Mouse (Mus musculus): ENCODE data around the gene Mindy4.

The Mindy4 gene

DNA sequence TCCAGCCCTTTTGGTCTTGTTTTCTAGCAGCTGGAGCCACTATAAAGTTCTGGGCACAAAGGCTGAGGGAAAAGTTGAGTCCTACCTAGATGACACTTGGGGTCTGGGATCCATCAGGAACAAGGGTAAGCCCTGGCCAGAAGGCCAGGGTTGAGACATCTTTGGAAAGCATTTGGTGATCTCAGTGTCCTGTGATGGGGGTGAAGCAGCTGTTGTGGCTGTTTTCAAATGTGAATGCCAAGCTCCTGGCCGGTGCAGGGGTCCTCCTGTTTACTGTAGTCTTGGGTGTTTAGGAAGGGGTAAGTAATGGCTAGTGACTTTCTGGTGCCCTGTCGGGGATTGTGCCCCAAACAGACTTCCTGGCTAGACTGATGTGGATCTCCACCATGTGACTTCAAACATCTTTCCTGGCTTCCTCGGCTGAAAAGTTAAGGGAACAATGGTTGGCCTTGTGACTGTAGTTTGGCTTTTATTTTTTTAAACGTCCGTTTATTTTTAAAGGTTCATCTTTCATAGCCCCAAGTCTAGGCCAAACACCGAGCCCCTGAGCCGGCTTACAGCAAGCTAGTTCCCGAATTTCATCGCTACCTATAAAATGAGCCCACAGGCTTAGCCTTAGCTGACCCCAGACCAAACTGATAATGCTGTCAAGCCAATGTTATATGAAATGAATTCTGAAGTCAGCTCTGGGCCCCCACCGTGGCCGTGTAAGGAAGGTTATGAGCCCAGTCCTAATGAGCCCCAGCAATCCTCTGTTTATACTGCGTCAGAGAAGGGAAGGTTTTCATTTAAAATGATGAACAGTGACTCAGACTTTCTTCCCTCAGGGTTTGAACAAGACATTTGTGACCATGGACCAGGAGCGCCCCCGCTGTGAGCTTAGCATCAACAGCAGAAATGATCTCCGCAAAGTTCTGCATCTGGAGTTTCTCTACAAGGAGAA lies 7.5 kb downstream of the Mindy4 start:
- DNase-seq: no peak

DNA sequence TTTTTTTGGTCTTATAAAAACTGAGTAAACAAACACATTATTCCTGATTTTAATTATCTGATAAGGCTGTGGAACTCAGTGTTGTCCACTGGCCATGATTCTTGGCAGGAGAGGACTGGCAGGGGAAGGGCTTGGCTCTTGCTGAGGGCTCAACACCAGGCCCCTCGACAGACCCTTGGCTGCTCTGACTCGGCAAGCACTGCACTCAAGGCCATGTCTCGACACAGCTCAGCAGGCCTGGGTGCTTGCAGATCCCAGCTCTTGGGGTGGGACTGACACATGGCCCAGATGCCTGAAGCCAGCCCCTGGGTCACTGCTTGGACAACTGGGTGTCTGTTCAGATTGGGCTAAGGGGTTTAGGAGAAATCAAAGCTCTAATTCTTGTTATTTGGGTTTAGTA lies 11.4 kb downstream of the Mindy4 start:
- peak; percentile 30 for DNase-seq

DNA sequence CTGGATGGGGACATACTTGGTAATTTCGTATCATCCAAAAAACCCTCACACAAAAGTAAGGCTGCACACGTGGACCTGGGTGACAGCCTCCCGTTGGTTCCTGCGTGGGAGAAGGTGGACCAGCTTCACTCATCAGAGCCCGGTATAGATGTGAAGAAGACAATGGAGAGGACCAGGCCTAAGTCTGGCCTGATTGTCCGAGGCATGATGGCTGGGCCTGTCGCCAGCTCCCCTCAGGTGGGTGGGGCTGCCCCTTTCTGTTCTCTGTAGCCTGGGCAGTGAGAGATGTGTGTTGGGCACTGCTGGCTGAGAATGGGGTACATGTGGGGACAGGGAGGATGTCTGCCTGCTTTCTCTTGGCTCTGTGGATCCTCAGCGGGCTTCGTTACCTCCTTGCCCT lies 15.0 kb downstream of the Mindy4 start:
- no peak for DNase-seq

DNA sequence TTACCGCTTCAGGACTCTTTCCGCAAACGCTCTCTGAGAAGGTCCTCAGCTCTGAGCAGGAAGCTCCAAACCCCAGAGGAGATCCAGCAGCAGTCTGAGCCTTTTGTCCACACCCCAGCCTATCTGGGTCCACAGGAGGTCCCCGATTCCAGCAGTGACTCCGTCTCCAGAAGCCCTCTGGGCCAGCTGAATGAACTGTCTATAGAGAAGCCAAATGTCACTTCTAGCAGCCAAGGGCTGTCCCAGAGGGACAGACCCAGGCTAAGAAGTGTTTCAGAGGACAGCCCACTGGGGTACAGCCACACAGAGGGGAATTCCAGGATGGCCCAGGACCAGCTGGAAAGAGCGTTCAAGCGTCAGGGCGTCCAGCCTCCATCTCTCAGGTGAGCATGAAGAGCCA lies 20.8 kb downstream of the Mindy4 start:
- no peak for DNase-seq

DNA sequence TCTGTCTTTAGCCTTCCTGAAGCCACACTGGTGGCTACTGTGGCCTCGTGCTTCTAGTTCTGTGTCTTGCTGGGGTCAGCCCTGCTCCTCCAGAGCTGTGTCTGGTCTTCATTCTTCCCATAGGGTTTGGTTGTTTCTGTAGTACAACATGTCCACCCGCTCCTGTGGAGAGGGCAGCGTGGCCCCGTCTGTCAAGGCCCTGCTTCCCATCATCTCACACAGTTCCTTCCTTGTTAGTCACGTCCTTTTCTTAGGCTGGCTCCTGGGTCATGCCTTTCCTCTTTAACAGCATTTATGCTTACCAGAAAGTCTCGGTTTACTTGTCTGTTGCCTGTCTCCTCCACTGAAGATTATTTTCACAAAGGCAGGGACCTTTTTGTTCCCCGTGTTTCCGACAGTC lies 26.9 kb downstream of the Mindy4 start:
- no peak for DNase-seq

DNA sequence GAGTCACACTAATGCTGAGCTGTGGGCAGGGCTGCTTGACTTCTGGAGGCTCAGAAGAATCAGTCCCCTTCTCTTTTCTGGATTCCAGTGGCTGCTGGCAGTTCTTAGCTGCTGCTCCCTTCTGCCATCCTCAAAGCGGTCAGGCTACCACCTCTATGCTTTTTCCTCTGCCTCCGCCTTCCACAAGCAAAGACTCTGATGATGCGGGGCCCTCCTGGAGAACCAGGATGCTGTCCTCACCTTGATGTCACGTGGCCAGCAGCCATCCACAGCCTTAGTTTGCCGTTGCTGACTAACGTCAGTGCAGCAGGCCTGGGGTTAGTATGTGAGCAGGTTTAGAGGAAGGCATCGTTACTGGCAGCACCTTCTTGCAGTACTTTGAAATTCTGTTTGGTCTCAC lies 28.9 kb downstream of the Mindy4 start:
- no peak for DNase-seq

DNA sequence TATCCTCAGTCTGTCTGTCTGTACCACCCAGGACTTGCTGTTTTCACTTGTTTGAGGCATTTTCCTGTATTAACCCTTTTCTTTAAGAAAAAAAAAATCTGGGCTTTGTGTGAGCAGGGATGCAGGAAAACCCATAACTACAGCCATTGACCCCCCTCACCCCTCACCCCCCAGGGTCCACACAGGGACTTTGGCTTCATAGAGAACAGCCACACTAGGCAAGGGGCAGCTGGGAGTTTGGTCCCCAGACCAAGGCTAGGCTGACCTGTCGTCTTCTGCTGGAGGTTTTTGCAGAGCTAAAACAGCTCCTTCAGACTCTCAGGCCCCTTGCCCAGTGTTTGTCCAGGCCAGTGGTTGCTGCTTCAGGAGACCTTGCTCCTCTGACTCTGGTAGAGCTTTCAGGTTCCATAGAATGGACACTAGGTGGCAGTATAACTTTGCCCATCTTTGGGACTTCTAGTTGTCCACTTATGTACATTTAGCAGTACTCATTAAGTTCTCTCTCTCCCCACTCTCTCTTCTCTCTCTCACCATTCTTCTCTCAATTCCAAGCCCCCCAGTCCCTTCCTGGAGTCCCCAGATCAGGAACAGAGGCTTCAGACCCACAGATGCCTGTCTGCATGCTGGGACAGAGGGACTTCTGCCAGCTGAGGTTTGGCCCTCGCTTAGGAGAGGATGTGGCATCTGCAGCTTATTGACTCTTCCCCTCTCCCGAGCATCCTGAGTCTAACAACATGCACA lies 29.5 kb downstream of the Mindy4 start:
- peak; percentile 35 for DNase-seq

DNA sequence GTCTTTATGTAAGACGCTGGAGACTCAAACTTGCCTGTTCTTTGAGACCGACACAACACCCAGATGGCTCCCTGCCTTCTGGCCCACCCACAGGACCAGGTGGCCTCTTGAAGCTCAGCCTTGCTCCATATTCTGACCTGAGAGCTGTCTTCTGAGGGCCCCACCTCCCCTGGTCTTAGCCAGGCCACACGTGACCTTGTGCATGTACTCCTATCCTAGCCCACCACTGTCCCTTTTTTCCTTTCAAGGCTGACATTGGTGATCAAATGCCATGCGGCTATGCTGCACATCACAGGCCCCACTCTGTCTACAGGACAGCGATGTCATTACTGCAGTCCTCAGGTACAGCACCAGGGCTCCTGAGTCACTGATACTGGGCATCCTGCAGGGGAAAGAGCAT lies 30.1 kb downstream of the Mindy4 start:
- no peak for DNase-seq

DNA sequence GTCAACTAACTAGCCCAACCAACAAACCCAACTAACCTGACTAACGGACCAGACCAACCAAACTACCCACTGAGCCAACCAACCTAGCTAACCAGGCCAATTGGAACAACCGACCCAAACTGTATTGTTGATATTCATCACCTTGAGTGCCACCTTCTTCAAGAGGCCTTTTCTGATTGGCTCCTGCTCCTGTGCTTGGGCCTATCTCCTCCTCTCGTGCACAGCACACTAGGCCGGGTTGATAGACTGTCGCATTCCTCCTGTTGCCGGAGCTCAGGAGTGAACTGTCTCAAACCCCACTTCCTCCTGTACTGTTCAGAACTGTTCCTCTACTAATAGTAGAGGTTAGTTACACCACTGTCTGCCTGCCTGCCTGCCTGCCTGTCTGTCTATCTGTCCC lies 31.5 kb downstream of the Mindy4 start:
- no peak for DNase-seq

DNA sequence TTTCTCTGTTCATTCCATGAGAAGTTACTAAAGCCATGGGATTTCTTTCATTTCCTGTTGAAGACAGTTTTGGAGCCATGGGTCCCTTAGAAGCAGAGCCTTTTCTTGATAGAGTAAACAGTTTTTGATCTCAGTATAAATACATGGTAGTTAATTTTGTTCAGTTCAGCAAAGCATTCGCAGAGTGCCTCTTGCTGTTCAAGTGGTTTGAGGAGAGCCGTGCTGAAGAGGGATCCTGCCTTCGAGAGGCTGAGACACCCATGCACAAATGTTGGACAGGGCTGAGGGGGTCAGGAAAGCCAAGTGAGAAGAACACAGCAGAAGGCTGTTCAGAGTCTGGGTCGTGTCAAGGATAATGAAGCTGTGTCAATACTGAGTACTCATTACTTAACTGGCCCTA lies 32.5 kb downstream of the Mindy4 start:
- DNase-seq: no peak

DNA sequence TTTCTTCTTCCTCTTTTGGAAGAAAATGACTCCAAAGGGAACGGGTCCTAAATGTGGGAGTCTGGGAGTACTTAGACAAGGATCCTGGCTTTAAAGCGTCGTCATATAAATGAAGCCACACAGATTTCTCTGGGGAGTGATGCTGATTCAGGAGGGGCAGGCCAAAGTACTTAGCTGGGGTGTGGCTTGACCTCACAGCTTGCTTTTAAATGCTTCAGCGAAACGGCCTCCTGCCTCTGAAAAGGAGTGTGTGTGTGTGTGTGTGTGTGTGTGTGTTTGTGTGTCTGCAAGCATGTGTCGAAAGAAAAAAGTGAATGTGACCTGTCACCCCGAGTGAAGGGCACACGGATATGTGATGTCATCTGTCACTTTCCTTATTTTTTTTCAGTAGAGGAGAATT lies 36.7 kb downstream of the Mindy4 start:
- DNase-seq: no peak

DNA sequence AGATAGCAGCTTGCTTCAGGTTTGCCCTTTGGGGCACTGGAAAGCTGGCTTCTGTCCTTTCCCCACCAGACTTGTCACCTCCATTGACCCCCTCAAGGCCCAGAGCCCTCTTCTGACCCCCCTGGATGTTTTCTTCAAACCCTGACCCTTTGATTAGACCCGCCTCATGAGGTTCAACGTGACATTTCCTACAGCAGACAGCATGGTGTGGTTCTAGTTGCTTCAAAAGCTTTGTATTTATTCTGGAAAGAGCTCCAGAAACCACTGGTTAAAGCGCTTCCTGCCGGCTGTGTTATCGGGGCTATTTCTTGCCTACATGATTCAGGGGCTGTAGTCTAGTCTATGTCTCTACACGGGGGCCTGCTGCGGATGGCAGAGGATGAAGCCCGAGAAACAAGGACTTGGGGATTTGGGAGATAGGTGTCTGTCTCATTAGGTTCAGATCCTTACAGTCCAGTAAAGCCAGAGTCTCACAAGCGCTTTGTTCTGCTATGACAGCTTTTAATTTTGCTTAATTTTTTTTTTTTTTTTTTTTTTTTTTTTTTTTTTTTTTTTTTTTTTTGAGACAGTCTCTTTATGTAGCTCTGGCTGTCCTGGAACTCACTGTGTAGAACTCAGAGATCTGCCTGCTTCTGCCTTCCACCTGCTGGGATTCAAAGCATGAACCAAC lies 37.5 kb downstream of the Mindy4 start:
- DNase-seq: no peak

DNA sequence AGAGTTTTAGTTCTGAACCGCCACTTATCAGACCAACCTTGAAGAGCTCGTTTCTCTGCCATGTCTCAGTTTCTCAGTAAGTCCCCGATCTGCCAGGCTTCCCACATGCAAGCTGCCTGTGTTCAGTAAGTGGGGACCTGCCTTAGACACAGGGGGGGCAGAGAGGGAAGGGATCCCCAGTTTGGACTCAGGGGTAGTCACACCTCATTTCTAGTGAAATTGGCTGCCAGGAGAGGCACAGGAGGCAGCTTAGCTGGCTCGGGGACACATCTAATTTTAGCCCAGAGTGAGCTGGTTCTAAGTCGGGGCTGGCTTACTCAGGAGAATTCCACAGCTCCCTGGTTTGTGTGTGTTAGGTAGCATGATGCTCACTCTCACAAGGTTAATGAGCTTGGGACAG lies 38.3 kb downstream of the Mindy4 start:
- no peak for DNase-seq

DNA sequence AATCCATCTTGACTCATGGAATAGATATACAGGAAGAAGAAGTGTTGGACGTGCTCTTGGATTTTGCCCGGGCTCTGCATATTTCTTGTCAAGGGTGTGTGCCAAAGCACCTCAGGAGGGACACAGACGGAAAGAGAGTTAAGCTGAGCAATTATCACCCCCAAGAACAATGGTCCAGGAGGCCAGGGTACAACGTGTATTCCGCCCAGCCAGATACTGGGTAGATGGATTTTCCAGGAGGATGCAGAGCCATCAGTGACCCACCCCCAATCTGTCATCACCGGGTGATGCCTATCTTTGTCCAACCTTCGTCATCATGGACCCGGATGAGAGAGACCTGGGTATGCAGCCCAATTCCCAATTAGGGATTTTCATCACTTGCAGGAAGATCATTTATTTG lies 42.5 kb downstream of the Mindy4 start:
- DNase-seq: no peak

DNA sequence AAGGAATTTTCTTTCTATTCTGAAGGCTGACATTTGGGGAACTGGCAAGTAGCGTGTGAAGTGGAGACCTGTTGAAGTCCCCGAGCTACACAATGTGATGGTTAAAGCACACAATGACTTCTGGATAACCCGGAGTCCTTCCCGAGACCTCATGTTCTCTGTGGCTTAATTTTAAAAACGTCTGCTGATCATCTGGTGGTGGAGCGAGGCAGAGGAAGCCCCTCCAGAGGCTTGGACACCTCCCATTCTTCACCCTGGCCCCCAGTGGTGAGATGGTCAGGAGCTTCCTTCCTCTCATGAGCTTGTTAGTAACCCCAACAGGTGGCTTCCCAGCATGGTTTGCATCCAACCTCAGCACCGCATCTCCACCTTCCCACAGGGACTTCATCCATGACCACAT lies 43.3 kb downstream of the Mindy4 start:
- DNase-seq: no peak

DNA sequence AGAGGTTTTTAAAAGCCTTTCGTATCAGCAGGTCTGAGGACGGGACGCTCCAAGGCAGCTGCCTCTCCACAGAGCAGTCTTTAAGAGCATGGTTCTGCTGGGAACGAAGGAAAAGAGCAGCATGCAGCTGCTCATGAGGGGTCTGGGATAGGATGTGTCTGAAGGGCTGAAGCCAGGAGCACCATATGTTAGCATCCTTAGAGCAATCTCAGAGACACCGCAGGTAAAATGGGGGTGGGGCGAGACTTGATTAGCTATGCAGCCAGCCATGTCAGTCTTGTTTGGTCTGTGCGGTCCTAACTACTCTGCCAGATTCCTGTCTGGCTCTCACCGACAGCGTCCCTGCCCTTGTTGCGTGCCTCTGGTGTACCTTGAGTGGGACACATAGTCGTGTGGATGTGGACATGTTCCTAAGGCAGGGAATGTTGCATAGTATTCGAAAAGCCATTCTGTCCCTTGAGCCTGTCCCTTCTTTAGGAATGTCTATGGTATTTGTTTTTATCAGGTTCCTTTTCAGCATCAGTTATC lies 43.8 kb downstream of the Mindy4 start:
- DNase-seq: no peak

DNA sequence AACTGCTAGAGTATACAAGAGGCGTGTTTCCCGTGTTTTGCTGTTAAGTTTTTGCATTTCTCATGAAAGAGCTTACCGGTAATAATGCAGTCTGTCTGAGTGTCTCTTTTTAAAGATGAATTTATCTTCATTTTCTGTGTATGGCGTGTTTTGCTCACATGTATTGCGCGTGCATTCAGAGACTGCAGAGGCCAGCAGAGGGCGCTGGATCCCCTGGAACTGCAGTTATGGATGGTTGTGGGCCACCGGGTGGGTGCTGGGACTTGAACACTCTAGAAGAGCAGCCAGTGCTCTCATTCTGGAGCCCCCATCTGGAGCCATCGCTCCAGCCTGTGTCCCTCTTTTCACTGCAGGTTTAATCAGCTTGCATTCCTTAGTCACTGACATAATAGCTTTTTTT lies 46.1 kb downstream of the Mindy4 start:
- no peak for DNase-seq

DNA sequence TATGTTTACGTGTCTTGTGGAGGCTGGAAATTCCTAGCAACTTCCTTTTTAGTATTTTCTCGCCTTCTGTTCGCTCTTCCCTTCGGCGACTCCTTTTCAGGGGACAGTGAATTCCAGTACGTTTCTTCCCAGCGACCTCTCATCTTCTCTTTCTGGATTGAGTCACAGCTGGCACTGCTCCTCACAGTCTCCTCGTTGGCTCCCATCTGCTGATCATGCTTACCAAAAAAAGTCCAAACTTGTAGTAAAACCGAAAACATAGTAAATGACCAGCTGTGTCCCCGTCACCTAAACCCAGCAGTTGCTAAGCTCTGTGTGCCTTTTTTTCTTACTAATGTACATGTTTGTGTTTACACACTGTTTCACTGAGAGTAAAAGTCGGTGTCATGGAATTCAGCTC lies 47.6 kb downstream of the Mindy4 start:
- no peak for DNase-seq

DNA sequence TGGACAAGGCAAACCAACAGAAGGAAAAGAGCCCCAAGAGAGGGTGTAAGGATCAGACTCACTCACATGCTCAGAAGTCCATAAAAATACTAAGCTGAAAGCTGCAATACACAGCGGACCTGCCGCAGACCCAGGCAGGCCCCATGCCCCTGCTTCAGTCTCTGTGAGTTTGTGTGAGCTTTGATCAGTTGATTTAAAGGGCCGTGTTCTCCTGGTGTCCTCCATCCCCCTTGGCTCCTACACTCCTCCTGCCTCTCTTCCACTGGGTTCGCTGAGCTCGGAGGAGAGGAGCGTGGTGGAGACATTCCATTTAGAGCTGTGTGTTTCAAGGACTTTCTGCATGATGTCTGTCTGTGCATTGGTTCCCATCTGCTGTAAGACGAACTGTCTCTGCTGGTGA lies 48.4 kb downstream of the Mindy4 start:
- no peak for DNase-seq

DNA sequence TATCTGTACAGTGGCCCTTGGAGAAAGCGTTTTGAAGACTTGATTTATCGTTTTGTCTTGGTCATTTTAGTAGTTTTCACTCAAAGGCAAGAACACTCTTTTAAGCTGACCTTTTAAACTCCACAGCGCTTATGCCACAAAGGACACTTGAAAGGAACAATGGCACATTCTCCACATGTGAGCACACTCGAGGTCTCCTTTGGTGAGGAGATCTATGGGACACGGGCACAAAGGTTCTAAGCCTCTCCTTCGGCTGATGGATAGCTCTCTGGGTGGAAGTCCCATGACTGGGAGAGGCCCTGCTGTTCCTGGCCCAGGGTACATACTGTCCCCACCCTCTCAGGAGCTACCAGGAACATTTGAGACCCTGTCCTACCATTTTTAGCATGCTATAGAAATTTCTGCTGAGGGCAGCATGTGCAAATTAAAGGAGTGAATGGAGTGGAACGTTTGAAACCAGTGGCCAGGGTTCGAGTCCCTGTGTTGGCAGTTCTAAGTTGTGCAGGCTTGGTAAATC lies 49.6 kb downstream of the Mindy4 start:
- no peak for DNase-seq

DNA sequence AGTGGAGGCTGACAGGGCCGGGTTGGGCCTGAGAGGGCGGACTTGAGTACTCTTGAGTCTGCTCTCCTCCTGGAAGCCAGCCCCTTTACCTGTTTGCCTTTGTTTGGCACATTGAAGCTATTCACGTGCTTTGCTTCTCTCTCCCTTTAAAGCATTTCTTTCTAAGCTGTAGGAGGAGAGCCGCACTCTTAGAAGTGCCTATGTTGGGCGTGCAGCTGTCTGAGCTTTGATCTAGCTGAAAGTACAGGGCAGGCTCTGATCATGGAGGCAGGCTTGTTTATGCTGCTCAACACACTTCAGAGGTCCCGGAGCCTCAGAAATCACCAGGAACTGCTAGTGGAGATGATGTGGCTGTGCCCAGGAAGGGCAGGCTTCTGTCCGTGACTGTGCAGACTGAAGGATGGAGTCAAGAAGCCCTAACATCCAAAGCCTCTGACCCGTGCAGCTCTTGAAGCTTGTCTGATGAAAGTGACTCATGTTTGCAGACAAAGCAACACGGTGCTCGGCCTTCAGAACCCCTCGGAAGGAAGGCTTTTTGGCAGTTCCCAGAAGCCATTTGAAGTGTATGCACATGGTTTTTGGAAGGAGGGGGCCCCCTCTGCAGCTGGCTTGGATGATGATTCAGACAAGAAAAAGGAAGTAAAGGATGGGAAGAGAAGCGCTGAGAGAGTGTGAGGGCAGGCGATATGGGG lies 53.5 kb downstream of the Mindy4 start:
- DNase-seq: no peak

DNA sequence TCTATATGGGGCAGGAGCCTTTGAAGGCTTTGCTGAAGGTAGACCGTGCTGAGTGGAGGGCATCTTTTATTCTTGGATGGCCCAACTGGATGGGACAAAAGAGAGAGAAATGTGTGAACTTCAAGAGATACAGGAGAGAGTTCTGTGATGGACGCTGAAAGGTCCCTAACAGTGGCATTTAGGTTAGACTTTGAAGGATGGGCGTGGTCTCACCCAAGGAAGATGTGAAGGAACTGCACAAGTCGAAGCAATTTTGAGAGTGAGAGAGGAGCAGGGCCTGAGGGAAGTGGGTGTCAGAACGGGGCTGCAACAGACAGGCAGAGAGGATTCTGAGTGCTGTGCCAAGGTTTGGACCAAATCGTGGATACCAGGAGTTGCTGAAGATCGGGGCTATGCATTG lies 54.1 kb downstream of the Mindy4 start:
- DNase-seq: no peak
